Mouse (Mus musculus) frontal cortex, postnatal 25 days (tissue): ENCODE measurements around the gene Luzp2.
A peak's percentile ranks its signal among the peaks of the same experiment; 100 is the strongest.
"Not testable (repeated sequence)": the region's sequence is repeated elsewhere in the genome, so short reads cannot be mapped to it uniquely, and the experiment has no call there.

Experiments used
- DNase-seq, 2 experiments: peaks; one replicate each; pipeline ENCODE4 v3.0.0; 2022; ENCODE audit warnings: low spot score in 2 of 2

The Luzp2 gene

DNA sequence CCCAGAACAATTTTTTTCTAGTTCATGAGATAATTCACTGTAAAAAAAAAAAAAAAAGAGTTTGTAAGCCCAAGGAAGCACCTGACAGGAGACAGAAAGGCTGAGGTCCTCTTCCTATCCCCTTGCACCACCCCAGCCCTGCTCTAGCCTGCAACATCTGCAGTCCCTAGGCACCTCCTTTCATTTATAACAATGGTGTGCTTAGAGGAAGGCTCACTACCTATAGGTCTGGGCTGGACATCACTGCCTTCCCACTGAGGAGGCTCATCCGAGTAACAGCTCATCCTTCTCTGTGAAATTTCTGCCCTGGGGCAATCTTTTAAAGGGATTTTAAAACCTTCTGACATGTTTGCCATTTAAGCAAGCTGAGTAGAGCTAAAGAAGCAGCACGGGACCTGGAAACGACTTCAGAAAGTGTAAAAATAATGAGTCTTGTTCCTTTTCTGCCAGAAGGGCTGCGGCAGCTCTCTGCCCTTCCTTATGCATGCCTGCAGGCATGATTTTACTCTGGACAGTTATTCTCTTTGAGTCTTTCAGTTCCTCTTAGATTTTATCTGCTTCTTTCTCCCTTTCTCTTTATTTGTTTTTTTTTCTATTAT lies 174.0 kb downstream of the Luzp2 start:
- no peak for DNase-seq

DNA sequence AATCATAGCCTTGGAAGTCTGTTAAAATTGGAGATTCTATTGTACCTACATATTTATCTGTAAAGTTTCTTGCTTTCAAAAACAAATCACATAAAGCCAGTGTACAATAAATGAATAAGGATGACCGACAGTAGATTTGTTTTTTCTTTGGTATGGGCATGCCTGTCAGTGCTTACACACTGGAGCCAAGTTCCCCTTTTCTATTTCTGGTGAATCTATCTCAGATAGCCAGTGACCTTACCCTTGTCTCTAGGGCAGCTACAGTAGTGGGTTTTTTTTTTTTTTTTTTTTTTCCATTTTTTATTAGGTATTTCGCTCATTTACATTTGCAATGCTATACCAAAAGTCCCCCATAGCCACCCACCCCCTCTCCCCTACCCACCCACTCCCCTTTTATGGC lies 298.6 kb downstream of the Luzp2 start:
- DNase-seq: not testable (repeated sequence)

DNA sequence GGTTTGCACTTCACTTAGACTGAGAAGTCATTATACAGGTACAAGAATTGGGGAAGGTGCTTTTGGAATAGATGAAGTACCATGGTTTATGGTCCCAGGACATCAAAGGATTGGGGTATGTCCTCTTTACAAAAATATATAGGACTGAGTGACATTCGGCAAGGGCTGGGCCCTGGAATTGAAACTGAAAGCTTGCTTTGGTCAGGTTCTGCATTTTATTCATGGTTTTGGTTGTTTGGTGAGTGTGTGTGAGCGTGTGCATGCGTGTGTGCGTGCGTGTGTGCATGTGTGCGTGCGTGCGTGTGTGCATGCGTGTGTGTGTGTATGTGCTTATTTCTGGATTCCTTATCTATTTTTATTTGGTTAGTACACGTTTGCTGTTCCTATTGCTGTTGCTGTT lies 353.6 kb downstream of the Luzp2 start:
- no peak for DNase-seq

DNA sequence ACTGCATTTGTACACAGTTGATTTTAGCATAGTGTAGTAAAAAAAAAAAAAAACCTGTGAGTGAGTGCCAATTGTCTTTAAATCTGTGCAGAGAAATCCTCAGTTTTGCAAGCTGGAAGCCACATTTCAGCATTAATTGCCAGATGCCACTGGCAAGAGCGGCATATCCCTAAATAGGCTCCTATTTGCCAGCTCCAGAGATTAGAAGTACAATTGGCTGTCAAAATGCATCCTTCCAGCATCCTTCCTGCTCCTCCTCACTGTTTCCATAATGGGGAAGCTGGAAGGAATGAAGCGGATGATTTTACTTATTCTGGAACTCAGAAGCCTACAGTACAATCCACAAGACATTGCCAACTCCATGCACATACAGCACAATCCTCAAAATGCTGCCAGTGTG lies 354.2 kb downstream of the Luzp2 start:
- DNase-seq: peak in 1 of 2 experiments; percentile 4

DNA sequence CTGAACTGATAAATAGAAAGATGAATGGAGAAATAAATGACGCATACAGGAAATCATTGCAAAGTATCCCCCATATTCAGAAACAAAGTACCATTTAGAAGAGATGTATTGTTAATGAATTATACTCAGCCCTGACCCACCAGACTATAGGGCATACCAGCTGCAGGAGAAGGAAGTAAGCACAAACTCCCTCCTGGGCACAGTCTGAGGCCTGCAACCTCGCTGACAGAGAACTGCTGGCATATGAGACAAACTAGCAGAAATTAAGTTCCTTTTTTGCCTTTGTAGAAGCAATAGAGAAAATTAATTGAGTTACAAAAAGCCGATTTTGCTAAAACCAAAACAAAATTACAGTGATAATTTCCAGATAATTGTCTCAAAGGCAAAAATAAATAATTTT lies 355.4 kb downstream of the Luzp2 start:
- no peak for DNase-seq

DNA sequence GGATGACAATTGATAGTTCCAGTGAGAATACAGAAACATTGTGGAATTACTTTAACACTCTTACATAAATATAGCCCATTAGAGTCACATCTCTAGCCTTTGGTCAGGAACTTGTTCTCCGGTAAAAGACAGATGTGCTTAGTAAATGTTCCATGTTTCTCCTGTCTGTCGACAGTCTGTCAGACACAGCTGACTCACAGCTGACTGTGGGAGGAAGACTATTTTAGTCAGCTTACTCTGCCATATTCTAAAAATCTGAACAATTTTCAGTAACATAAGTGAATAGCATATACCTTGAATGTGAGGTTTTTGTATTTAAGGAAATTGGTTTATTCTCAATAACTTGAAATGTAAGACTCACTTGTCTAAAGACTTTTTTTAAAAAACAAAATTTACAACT lies 363.5 kb downstream of the Luzp2 start:
- DNase-seq: no peak

DNA sequence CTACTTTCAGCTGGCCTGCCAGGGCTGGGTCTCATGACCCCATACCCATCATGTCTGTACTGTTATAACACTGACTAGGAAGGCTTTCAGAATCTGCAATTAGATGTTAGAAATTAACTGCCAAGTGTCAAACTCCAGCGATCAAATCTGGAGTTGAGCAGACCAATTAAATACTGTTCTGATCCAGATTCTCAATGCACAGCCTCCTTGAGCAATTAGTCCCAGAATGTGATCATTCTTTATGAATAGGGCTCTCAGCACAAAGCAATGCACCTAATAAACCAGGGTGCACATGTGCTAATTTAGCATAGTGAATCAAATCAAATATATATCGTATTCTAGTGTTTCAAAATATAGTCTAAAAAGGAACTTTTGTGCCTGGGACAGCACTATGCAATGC lies 387.7 kb downstream of the Luzp2 start:
- DNase-seq: no peak

DNA sequence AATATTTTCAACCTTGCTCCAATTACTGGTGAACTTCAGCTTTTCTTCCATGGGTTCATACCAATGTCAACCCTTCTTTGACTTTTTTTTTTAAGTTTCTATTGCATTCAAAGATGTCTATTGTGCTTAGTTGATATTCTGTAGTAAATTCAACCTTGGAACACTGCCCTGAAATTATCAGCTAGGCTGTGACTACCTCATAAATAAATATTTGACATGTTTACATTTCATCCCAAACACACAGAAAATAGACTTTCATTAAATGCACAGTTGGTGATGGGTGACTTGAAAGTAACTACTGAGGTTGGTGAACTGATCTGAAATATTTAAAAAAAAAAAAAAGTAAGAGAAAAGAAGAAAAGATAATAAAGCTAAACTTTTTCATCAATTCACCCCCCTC lies 394.1 kb downstream of the Luzp2 start:
- no peak for DNase-seq
